Mouse (Mus musculus): ENCODE measurements around the gene Fgf4.
A peak's percentile ranks its signal among the peaks of the same experiment; 100 is the strongest.

Gene Fgf4

GRCm38 (mm10) chr7:144911121-144911520 is 64.0 kb downstream of the Fgf4 start:
- no peak for DNase-seq (ENCODE audit: low spot score in 2 of 2)

- no peak for DNase-seq (ENCODE audit: low spot score in 2 of 2)
Observed at GRCm38 (mm10) chr7:144912897-144913296, 65.7 kb downstream of the Fgf4 start.

- peak; percentile 83 to 85 for DNase-seq (ENCODE audit: low spot score in 2 of 2)
Observed at GRCm38 (mm10) chr7:144914296-144914947, 67.3 kb downstream of the Fgf4 start.
